Mouse (Mus musculus) lung, postnatal 0 days (tissue): ENCODE results near the gene Flot1. TPM values are rescaled to one million over a fixed set of nuclear protein-coding genes. Genes with fewer than 3 reads are reported as not detected.
A peak's percentile ranks its signal among the peaks of the same experiment; 100 is the strongest.

Source experiments
- ATAC-seq: fragments of 200-750 bp; cut with Nextera tagmentation; 2 replicates; pipeline ENCODE4 v1.8.0; 2017; ENCODE audit warnings: moderate library complexity
- DNase-seq: peaks from one replicate; pipeline ENCODE4 v3.0.0-alpha.2; 2016; ENCODE audit warnings: low spot score
- H3K27ac ChIP-seq: fragments of 300-500 bp; sonication (generic); 2 replicates; pipeline ENCODE4 v1.5.1; 2014; ENCODE audit warnings: antibody characterized with exemption, mild to moderate bottlenecking, low read length, mixed read lengths
- H3K27me3 ChIP-seq: fragments of 300-500 bp; sonication (generic); replicated peaks from 2 replicates; pipeline ENCODE4 v1.6.1; 2014; ENCODE audit warnings: low read length, mixed read lengths; ENCODE audit not compliant: insufficient read depth
- H3K36me3 ChIP-seq: fragments of 300-500 bp; sonication (generic); 2 replicates; pipeline ENCODE4 v1.6.1; 2014; ENCODE audit warnings: low read length, mixed read lengths; ENCODE audit not compliant: insufficient read depth
- H3K4me1 ChIP-seq: fragments of 300-500 bp; sonication (generic); 2 replicates; pipeline ENCODE4 v1.6.1; 2014; ENCODE audit warnings: antibody characterized with exemption, low read depth, low read length, mixed read lengths; ENCODE audit not compliant: insufficient read depth
- H3K4me2 ChIP-seq: fragments of 300-500 bp; sonication (generic); replicated peaks from 2 replicates; pipeline ENCODE4 v1.6.1; 2014; ENCODE audit warnings: low read depth, mild to moderate bottlenecking, low read length, moderate library complexity, mixed read lengths
- H3K4me3 ChIP-seq: fragments of 300-500 bp; sonication (generic); 2 replicates; pipeline ENCODE4 v1.5.1; 2014; ENCODE audit warnings: low read depth, low read length
- H3K9ac ChIP-seq: fragments of 300-500 bp; sonication (generic); replicated peaks from 2 replicates; pipeline ENCODE4 v1.6.1; 2014; ENCODE audit warnings: low read depth, mild to moderate bottlenecking
- H3K9me3 ChIP-seq: fragments of 300-500 bp; sonication (generic); 2 replicates; pipeline ENCODE4 v1.6.1; 2016; ENCODE audit warnings: low read length, mixed read lengths
- CTCF ChIP-seq: IDR thresholded peaks from 2 replicates; pipeline ENCODE4 v1.5.1; 2016; ENCODE audit warnings: antibody characterized with exemption, mild to moderate bottlenecking
- EP300 ChIP-seq: IDR thresholded peaks from 2 replicates; pipeline ENCODE4 v1.6.1; 2016; ENCODE audit warnings: antibody characterized with exemption, mild to moderate bottlenecking, control low read depth
- WGBS: fragments of 180-500 bp; shearing (Covaris S2); extraction: QIAGEN DNeasy Blood & Tissue Kit; methylation state at CpG from one replicate; pipeline ENCODE4 v1.1.7; 2014; 5-methylcytosine and 5-hydroxymethylcytosine counted together
- polyA plus RNA-seq: library from polyadenylated mRNA; unstranded; fragments of >200 nt; fragmentation: Nextera tagmentation; extraction: Ambion mirVana; gene quantifications from 2 replicates; pipeline ENCODE4 v1.2.1, GENCODE M21; 2015

The Flot1 gene
- polyA plus RNA-seq, 1 experiment from 2014 or later = 106 TPM

DNA sequence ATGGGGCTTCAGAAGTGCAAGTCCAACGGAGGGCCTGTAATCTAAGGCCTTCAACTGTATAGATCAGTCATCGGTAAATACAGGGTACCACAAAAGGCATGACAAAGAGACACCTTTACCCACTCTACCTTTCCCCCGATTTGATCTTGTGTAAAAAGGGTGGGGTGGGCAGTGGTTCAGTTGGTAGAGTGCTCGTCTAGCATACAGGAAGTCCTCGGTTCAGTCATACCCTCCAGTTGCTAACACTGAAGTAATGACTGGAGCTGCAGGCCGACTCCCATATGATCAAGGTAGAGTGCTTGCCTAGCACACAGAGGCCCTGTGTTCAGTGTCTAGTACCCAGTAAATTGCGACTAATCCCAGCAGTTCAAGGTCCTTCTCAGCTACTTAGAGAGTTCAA lies 9.4 kb upstream of the Flot1 start:
- no peak overlapping the region for H3K4me3 ChIP-seq
- ATAC-seq (peak; percentile 62), DNase-seq (peak; percentile 79)
- no peaks in the 10 kb centered on the region for H3K9me3 ChIP-seq
- no peak for TF ChIP-seq CTCF
- no peak for TF ChIP-seq EP300
- H3K4me1 ChIP-seq = peaks cover 40% of the 10 kb centered on the region
- no peak overlapping the region for H3K4me2 ChIP-seq
- H3K36me3 ChIP-seq = no peaks in the 10 kb centered on the region
- H3K9ac ChIP-seq = no peak overlapping the region
- peak overlapping the region; percentile 97 for H3K27ac ChIP-seq
- H3K27me3 ChIP-seq = no peaks in the 10 kb centered on the region
- 35% methylated on average over 7 of the region's 7 CpGs for WGBS

DNA sequence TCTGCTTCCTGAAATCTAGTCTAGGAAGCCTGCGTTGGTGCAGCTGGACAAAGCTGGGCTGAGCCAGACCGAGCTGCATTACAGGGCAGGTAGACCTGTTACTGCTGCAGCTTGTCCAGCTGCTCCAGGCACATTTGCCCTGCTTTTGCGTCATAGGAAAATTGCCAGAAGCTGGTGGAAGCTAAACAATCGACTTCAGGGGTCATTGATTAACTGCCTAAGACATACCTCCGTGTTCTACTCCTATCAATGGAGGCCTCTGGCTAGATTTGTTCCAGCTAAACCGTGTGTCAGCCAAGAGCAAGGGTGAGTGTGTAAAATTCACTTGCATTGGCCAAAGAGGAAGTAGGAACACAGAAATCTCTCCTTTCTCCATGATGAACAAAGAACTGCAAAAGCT lies 8.4 kb upstream of the Flot1 start:
- no peak for ATAC-seq
- TF ChIP-seq CTCF (no peak), EP300 (no peak)
- H3K27ac ChIP-seq = peak overlapping the region; percentile 23
- H3K27me3 ChIP-seq = no peaks in the 10 kb centered on the region
- H3K4me1 ChIP-seq = peaks cover 39% of the 10 kb centered on the region
- DNase-seq = peak; percentile 37
- no peaks in the 10 kb centered on the region for H3K36me3 ChIP-seq
- no peak overlapping the region for H3K4me2 ChIP-seq
- no peak overlapping the region for H3K9ac ChIP-seq
- whole genome bisulfite sequencing = 30% methylated on average over 6 of the region's 6 CpGs
- H3K4me3 ChIP-seq = no peak overlapping the region
- H3K9me3 ChIP-seq = no peaks in the 10 kb centered on the region

DNA sequence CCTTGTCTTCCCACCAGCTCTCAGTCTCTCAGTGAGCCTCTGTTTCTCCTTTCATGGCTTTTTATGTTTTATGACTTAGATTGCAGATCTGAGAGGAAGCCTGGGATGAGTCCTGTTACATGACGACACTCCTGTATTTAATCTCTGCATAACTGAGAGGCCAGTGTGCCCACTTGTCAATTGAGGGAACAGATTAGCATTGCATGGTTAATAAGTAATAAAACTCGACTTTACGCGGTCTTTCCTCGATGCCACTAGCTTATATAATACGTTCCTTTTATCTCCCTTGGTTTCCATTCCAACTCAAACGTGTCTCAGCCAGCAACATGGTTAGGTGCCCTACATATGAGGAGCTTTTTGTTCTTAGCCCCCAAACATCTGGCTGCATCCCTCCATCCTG lies 7.2 kb upstream of the Flot1 start:
- Histone ChIP-seq H3K36me3 (no peaks in the 10 kb centered on the region), H3K9ac (no peak overlapping the region), H3K4me1 (peaks cover 43% of the 10 kb centered on the region)

DNA sequence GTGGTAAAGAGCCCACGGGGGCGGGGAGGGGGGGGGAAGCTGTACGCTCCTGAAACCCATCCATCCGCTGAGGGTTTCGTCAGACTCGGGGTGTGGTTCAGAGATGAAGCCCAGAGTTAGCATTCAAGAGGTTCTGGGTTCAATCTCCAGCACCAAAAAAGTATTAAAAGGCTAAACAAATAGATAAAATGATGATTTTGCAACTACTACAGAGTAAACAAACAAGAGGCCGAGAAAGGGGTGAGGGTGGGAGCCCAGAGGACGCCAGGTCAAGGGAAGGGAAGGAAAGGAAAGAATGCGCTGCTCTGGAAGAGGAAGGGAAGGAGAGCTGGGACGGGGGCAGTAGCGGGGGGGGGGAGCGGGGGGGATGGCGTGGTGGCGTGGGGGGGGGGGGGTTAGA lies 6.3 kb upstream of the Flot1 start:
- TF ChIP-seq CTCF (no peak), EP300 (peak; percentile 27; the same call in 1 of the 2 replicates)
- 30% methylated on average over 8 of the region's 14 CpGs for WGBS
- Histone ChIP-seq H3K9ac (no peak overlapping the region), H3K36me3 (no peaks in the 10 kb centered on the region), H3K27ac (peak overlapping the region; percentile 48; the same call in 1 of the 2 replicates), H3K4me1 (peaks cover 36% of the 10 kb centered on the region), H3K27me3 (no peaks in the 10 kb centered on the region), H3K4me3 (no peak overlapping the region), H3K4me2 (no peak overlapping the region), H3K9me3 (no peaks in the 10 kb centered on the region)
- ATAC-seq = no peak
- DNase-seq = peak; percentile 74

More for the DNA sequence above, 7.2 kb upstream of the Flot1 start:
- WGBS = 44% methylated on average over 7 of the region's 7 CpGs
- TF ChIP-seq CTCF (no peak), EP300 (no peak; the same call in 1 of the 2 replicates)
- no peak overlapping the region for H3K4me3 ChIP-seq
- no peaks in the 10 kb centered on the region for H3K27me3 ChIP-seq
- ATAC-seq = no peak
- peak overlapping the region; percentile 48 for H3K27ac ChIP-seq
- no peaks in the 10 kb centered on the region for H3K9me3 ChIP-seq
- no peak overlapping the region for H3K4me2 ChIP-seq
- DNase-seq = peak; percentile 16

DNA sequence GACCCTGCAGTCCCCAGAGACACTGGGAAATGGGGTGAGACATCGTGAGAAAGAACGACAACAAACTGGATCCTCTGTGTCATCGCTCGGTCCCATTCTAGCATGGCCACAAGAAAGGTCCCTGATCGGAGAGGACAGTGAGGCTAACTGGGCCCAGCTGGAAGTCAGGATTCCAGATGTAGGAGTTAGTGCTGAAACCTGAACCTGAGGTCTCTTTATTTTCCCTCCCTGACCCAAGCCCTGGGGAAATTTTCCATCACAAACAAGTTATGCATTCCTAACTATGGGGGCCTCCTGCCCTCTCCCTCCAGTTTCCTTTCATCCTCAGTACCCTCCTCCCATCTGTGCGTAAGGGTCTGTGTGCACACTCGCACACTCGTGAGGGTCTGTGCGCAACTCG lies 5.8 kb upstream of the Flot1 start:
- H3K36me3 ChIP-seq = no peaks in the 10 kb centered on the region
- no peak overlapping the region for H3K9ac ChIP-seq
- peak overlapping the region; percentile 55 for H3K27ac ChIP-seq
- no peak for TF ChIP-seq EP300
- no peak for TF ChIP-seq CTCF
- DNase-seq (peak; percentile 49), ATAC-seq (no peak)
- peaks cover 32% of the 10 kb centered on the region for H3K4me1 ChIP-seq
- no peak overlapping the region for H3K4me2 ChIP-seq
- H3K9me3 ChIP-seq = no peaks in the 10 kb centered on the region
- no peak overlapping the region for H3K4me3 ChIP-seq
- 50% methylated on average over 10 of the region's 10 CpGs for WGBS
- no peaks in the 10 kb centered on the region for H3K27me3 ChIP-seq

DNA sequence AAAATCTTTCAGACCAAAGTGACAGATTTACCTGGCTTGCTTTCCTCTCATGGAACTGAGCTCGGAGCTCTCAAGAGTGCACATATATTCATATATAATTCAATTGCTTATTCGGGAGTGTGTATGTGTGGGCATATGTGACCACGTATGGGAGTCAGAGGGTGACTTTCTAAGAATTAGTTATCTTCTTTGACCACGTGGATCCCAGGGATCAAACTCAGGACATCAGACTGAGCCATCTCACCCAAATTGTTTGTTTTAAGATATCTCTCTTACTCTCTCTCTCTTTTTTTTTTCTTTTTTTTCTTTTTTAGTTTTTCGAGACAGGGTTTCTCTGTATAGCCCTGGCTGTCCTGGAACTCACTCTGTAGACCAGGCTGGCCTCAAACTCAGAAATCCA lies 2.9 kb upstream of the Flot1 start:
- Histone ChIP-seq H3K27me3 (no peaks in the 10 kb centered on the region), H3K9ac (no peak overlapping the region), H3K36me3 (no peaks in the 10 kb centered on the region), H3K4me3 (no peak overlapping the region), H3K4me1 (peaks cover 18% of the 10 kb centered on the region), H3K27ac (no peak overlapping the region), H3K9me3 (no peaks in the 10 kb centered on the region), H3K4me2 (no peak overlapping the region)
- TF ChIP-seq EP300 (no peak), CTCF (no peak)
- ATAC-seq = no peak
- no peak for DNase-seq
- WGBS = 83% methylated on average over 5 of the region's 5 CpGs
